Mouse (Mus musculus) kidney, postnatal 0 days (tissue): ENCODE data around the gene Hexdc. TPM values are rescaled to one million over a fixed set of nuclear protein-coding genes. Genes with fewer than 3 reads are reported as not detected.

Source experiments
- ATAC-seq: fragments of 200-750 bp; cut with Nextera tagmentation; replicated peaks from 2 replicates; pipeline ENCODE4 v1.8.0; 2017; ENCODE audit warnings: low read depth, moderate number of reproducible peaks, moderate TSS enrichment, moderate library complexity; ENCODE audit not compliant: low FRiP score
- DNase-seq: peaks from one replicate; pipeline ENCODE4 v3.0.0-alpha.2; 2016; ENCODE audit warnings: low spot score
- H3K27ac ChIP-seq: fragments of 300-500 bp; sonication (generic); 2 replicates; pipeline ENCODE4 v1.5.1; 2014; ENCODE audit warnings: mild to moderate bottlenecking
- H3K27me3 ChIP-seq: fragments of 300-500 bp; sonication (generic); 2 replicates; pipeline ENCODE4 v1.6.1; 2014; ENCODE audit warnings: low read length, mixed read lengths; ENCODE audit not compliant: insufficient read depth
- H3K36me3 ChIP-seq: fragments of 300-500 bp; sonication (generic); 2 replicates; pipeline ENCODE4 v1.6.1; 2014; ENCODE audit warnings: low read length, mixed read lengths; ENCODE audit not compliant: insufficient read depth
- H3K4me1 ChIP-seq: fragments of 300-500 bp; sonication (generic); replicated peaks from 2 replicates; pipeline ENCODE4 v1.6.1; 2014; ENCODE audit warnings: antibody characterized with exemption, low read length, mixed read lengths; ENCODE audit not compliant: insufficient read depth
- H3K4me2 ChIP-seq: fragments of 300-500 bp; sonication (generic); 2 replicates; pipeline ENCODE4 v1.6.1; 2014; ENCODE audit warnings: mild to moderate bottlenecking, low read length, moderate library complexity, mixed read lengths
- H3K4me3 ChIP-seq: fragments of 300-500 bp; sonication (generic); replicated peaks from 2 replicates; pipeline ENCODE4 v1.5.1; 2014; ENCODE audit warnings: low read depth, low read length
- H3K9ac ChIP-seq: fragments of 300-500 bp; sonication (generic); 2 replicates; pipeline ENCODE4 v1.6.1; 2014; ENCODE audit warnings: low read depth, low read length
- H3K9me3 ChIP-seq: fragments of 300-500 bp; sonication (generic); replicated peaks from 2 replicates; pipeline ENCODE4 v1.6.1; 2016; ENCODE audit warnings: low read length, inconsistent platforms, mixed read lengths
- CTCF ChIP-seq: IDR thresholded peaks from 2 replicates; pipeline ENCODE4 v1.5.1; 2016; ENCODE audit warnings: antibody characterized with exemption, low read depth, mild to moderate bottlenecking, moderate library complexity
- WGBS: fragments of 180-500 bp; shearing (Covaris S2); extraction: QIAGEN DNeasy Blood & Tissue Kit; methylation state at CpG from one replicate; pipeline ENCODE4 v1.1.7; 2014; 5-methylcytosine and 5-hydroxymethylcytosine counted together
- polyA plus RNA-seq: library from polyadenylated mRNA; unstranded; fragments of >200 nt; fragmentation: Nextera tagmentation; extraction: Ambion mirVana; gene quantifications from 2 replicates; pipeline ENCODE4 v1.2.1, GENCODE M21; 2015

Gene Hexdc
- polyA plus RNA-seq, 1 experiment from 2014 or later = 8.9 TPM

DNA sequence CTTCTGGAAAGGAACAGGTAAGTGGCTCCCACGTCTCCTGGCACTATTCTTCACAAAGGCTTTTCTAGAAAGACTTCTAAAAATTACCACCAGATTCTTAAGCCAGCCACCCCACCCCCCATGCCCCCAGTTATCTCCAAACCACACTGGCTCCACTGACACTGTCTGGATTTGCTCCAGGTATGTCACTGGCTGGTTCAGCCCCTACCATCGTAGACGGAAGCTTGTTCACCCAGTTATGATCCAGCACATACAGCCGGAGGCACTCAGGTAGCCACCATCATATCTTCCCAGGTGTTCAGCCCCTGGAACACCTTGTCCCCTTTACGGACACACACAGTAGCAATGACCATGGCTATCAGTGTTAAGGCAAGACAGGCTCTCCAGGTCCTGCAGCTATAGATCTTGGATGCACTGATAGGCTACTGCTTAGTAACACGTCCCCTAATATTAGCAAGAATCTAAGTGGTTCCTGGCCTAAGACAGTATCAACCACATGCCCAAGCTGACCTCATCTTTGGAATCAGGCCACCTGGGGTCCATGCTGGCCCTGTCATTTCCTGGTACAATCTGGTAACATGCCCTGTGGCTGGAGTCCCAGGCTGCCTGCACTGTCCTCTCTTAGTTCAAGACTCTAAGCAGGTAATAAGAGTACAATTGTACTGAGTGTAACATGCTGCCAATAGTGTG is 17.2 kb downstream of the Hexdc start:
- WGBS = 88% methylated on average over 6 of the region's 6 CpGs
- no peak overlapping the region for H3K9ac ChIP-seq
- H3K4me2 ChIP-seq = no peak overlapping the region
- ATAC-seq (no peak), DNase-seq (no peak)
- H3K27ac ChIP-seq = no peak overlapping the region
- H3K4me3 ChIP-seq = no peak overlapping the region
- no peaks in the 10 kb centered on the region for H3K4me1 ChIP-seq
- H3K36me3 ChIP-seq = peaks cover 67% of the 10 kb centered on the region
- H3K27me3 ChIP-seq = no peaks in the 10 kb centered on the region
- TF ChIP-seq CTCF = no peak
- H3K9me3 ChIP-seq = no peaks in the 10 kb centered on the region

DNA sequence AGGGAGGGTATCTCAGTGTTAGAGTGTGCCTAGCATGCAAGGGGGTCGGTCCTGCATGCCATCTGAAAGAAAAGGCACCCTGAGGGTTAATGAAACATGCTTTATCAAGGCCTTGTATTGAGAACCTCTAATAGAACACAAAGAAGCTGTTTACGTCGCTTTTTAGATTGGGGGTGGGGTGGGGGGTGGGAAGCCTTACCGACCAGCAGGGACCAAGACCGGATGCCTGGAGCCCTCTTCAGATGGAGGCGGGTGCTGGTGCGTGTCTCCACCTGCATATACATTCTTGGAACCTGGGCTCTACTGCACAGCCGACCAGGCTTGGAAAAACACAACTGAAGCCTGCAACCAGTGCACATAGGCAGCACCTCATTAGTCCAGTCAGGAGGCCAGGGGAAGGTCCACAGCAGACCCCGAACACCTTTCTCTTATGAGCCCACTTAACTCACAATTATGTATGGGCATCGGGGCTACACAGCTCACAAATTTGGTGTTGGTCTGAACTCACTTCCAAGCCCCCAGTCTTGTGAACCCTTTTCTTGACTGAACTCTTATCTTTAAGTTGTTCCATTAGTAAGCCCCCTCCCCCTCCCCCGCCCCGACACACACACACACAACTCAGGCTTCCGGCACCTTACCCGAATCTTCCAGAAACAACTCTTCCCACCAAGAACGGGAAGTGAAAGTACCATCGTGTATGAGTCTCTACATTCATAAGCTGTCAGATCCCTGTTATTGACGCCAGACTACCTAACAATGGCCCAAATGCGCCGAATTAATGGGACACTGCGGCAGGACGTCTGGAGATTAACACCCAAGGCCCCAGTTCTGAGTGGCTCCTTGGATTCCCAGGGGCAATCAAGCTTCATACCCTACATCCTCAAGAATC is 24.1 kb downstream of the Hexdc start:
- H3K4me3 ChIP-seq = peak overlapping the region; percentile 58
- peaks cover 9% of the 10 kb centered on the region; the same call in 1 of the 2 replicates for H3K4me1 ChIP-seq
- H3K4me2 ChIP-seq = peak overlapping the region; percentile 80
- TF ChIP-seq CTCF = no peak
- H3K27ac ChIP-seq = peak overlapping the region; percentile 87
- no peak for DNase-seq
- peak overlapping the region; percentile 63 for H3K9ac ChIP-seq
- 19% methylated on average over 21 of the region's 21 CpGs for WGBS
- no peaks in the 10 kb centered on the region for H3K27me3 ChIP-seq
- ATAC-seq = 0 out of 2 replicates have a peak, but pooled peaks have one; percentile 4
- peaks cover 25% of the 10 kb centered on the region for H3K36me3 ChIP-seq
- no peaks in the 10 kb centered on the region for H3K9me3 ChIP-seq

DNA sequence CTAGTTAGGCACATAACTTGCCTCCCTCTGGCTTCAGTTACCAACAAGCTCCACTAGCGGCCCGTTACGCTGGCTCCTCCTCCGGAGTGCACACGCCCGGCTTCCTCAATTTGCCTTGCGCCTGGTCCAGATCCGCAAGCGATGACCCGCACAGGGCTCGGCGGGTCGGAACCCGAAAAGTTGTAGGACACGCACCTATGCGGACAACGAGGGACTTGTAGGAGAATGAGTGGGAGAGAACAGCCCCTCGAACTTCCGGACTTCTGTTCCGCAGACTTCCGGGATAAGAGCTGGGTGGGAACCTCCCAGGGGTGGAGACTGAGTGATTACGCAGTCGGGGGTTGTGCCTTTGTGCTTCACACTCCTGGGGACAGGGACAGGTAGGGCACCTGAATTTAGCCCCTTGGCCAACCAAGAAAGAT is 24.8 kb downstream of the Hexdc start, which contains the start of gene Cybc1:
TSS of gene Cybc1 (minus strand) at position 305 of the 422 bp plus-strand sequence.
- Histone ChIP-seq H3K36me3 (peaks cover 18% of the 10 kb centered on the region), H3K27ac (peak within 1 kb of the TSS; percentile 87), H3K27me3 (no peaks in the 10 kb centered on the region), H3K9ac (peak within 1 kb of the TSS; percentile 63), H3K4me3 (peak within 1 kb of the TSS; percentile 58), H3K9me3 (no peaks in the 10 kb centered on the region), H3K4me2 (peak within 1 kb of the TSS; percentile 80), H3K4me1 (peaks cover 9% of the 10 kb centered on the region; the same call in 1 of the 2 replicates)
- WGBS = under 1% methylated on average over 23 of the region's 23 CpGs
- TF ChIP-seq CTCF = peak; percentile 38
- peak; percentile 91 for DNase-seq
- peak; percentile 87 for ATAC-seq

DNA sequence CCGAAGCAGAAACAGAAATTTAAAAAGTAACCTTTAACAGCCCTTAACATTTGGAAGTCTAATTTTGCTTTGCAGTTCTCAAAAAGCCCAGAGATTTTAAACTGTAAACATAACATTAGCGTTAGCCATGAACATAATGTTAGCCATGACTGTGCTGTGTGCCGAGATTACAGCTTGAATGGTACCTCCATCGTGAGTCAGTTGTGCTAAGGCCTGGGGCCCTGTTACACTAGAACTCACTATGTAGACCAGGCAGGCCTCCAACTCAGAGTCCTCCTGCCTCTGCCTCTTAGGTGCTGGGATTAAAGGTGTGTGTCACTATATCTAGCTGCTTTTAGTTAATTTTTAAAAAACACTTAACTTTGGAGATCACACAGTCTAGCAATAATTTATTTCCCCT is 27.0 kb downstream of the Hexdc start:
- peaks cover 11% of the 10 kb centered on the region; the same call in 1 of the 2 replicates for H3K4me1 ChIP-seq
- no peak overlapping the region for H3K9ac ChIP-seq
- WGBS = 78% methylated on average over 4 of the region's 4 CpGs
- H3K27ac ChIP-seq = no peak overlapping the region
- TF ChIP-seq CTCF = no peak
- no peaks in the 10 kb centered on the region for H3K36me3 ChIP-seq
- H3K27me3 ChIP-seq = no peaks in the 10 kb centered on the region
- no peak overlapping the region for H3K4me3 ChIP-seq
- no peak for DNase-seq
- no peak for ATAC-seq
- no peaks in the 10 kb centered on the region for H3K9me3 ChIP-seq
- no peak overlapping the region for H3K4me2 ChIP-seq

DNA sequence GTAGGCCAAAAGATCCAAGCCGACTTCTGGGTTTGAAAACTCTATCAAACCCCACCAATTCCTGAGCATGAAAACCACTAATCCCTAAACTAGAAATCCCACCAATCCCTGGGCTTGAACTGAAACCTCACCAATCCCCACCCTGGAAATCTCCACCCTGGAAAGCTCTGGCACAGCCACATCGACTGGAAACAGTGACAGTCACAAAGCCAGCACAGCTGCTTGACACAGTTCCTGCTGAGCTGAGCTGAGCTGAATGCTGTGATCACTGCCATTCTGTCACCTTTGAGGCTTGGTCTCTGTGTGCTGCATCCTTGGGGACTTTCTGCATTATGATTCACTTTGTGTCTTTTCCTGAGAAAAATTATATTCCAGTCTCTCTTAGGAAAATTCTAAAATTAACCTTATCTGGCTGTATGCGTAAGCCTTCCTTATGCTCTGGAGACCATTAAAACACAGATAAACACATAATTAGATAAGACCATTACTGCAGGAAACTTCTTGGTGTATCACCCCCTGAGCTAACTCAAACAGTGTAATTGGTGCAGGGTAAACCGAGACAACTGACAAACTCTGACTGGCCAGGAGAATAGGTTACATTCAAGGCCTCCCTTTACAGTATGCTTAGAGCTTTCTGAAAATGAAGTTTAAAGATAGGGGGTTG is 27.5 kb downstream of the Hexdc start:
- H3K27me3 ChIP-seq = no peaks in the 10 kb centered on the region
- no peak for DNase-seq

DNA sequence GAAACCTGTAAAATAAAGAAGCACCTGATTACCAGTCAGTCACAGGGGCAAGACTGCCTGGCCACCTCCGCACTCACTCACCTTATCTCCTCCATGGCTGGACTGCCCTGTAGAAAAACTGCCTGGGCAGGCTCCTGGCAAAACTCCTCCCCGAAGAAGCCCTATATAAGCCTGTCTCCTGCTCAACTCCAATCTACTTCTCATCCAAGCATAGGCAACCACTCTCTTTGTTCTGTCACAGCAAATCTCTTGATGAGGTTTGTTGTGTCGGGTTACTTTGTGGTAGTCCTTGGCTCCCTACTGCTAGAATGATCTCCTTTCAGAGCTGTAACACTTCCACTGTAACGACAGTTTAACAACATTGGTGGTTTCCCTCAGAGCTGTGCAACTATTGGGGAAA is 28.5 kb downstream of the Hexdc start:
- ATAC-seq = no peak
- Histone ChIP-seq H3K9me3 (no peaks in the 10 kb centered on the region), H3K4me1 (peaks cover 11% of the 10 kb centered on the region; the same call in 1 of the 2 replicates), H3K27ac (no peak overlapping the region), H3K9ac (no peak overlapping the region), H3K4me2 (no peak overlapping the region), H3K36me3 (no peaks in the 10 kb centered on the region), H3K4me3 (no peak overlapping the region), H3K27me3 (no peaks in the 10 kb centered on the region)
- WGBS = 35% methylated on average over 4 of the region's 4 CpGs
- no peak for DNase-seq
- TF ChIP-seq CTCF = no peak

More for the DNA sequence above, 27.5 kb downstream of the Hexdc start:
- TF ChIP-seq CTCF = no peak
- Histone ChIP-seq H3K36me3 (no peaks in the 10 kb centered on the region), H3K9me3 (no peaks in the 10 kb centered on the region), H3K4me1 (peaks cover 13% of the 10 kb centered on the region; the same call in 1 of the 2 replicates), H3K4me3 (no peak overlapping the region), H3K9ac (no peak overlapping the region), H3K27ac (no peak overlapping the region), H3K4me2 (no peak overlapping the region)
- no peak for ATAC-seq
- WGBS = 60% methylated on average over 4 of the region's 4 CpGs
